Mouse (Mus musculus) heart, postnatal 0 days (tissue): ENCODE results near the gene Pitpnb.

ENCODE experiments used
- CTCF ChIP-seq: IDR thresholded peaks from 2 replicates; pipeline ENCODE4 v1.5.1; 2016; ENCODE audit warnings: antibody characterized with exemption, control low read depth, low read depth
- EP300 ChIP-seq: IDR thresholded peaks from 2 replicates; pipeline ENCODE4 v1.6.1; 2016; ENCODE audit warnings: antibody characterized with exemption, low read depth

- no peak for TF ChIP-seq CTCF
- TF ChIP-seq EP300 = no peak
Observed at GRCm38 (mm10) chr5:111425813-111426212, 95.2 kb downstream of the Pitpnb start.
